Mouse (Mus musculus): Measurements from ENCODE around the gene Wdr73.

Gene Wdr73

GRCm38 (mm10) chr7:80855316-80855715, 45.8 kb downstream of the Wdr73 start:
- DNase-seq (ENCODE audit: low spot score in 2 of 2), result no peak

DNA sequence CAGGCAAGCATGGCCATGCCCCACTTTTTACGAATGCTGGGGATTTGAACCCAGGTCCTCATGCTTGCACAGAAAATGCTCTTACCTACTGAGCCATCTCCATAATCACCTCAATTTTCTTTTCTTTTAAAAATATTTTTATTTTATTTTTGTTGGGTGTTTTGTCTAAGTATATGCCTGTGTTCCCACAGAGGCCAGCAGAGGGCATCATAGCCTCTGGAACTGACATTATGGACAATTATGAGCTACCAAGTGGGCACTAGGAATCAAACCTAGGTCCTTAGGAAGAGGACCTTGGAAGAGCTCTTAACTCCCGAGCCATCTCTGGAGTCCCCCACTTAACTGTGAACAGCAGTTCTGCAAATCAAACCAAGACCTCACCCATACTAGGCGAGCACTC, 47.9 kb downstream of the Wdr73 start:
- no peak for DNase-seq (ENCODE audit: low spot score in 2 of 2)

DNA sequence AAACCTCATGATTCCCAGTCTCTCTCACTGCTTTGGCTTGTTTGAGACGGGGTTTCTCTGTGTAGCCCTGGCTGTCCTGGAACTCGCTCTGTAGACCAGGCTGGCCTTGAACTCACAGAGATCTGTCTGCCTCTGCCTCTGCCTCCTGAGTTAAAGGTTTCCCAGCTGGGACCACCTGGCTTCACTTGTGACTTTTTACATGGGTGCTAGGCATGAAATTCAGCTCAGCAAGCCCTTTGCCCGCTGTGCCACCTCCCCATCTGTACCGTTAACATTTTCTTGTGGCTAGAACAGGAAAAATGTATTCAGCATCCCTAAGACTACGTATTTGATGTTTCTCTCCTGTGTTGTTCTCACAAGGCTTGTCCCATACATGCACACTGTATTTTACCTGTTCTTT, 50.5 kb downstream of the Wdr73 start:
- no peak for DNase-seq (ENCODE audit: low spot score in 2 of 2)

DNA sequence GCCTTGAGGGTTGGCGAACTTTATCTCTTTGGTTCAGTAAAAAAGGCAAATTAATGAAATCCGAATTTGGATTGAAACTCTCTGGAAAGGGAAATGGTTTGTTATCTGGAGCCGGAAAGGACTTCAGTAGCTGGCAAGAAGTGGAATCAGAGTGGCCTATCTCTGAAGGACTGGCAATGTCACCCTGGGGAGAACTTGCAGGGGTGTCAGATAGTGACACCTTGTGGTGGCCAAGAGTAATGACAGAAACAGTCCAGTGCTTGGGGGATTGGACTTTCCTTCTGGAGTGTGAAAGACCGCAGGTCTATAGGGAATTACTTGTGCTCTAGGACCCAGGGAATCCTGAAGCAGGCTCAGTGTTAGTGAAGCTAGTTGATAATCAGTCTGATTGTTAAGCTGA, 51.4 kb downstream of the Wdr73 start:
- DNase-seq (ENCODE audit: low spot score in 2 of 2), result no peak

GRCm38 (mm10) chr7:80849267-80849666, 51.8 kb downstream of the Wdr73 start:
- no peak for DNase-seq (ENCODE audit: low spot score in 2 of 2)

GRCm38 (mm10) chr7:80846709-80847108, 54.4 kb downstream of the Wdr73 start:
- DNase-seq (ENCODE audit: low spot score in 2 of 2), result no peak

DNA sequence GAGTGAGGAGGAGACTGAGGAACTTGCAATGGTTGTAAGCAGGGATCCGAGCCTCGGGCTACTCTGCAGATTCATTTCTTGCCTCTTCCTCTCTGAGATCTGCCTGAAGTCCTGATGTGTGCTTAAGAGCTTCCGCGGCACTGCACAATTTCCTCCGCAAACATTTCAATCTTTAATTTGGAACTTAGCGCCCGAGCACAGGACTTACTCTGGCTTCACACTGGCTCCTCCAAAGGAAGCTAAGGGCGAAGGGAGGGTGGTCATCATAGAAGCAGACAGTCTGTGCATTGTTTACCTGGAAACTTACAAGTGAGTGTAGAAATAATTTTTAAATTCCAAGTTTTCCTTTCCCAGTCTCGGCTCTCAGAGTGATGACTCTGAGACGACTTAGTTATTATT, 54.8 kb downstream of the Wdr73 start:
- DNase-seq (ENCODE audit: low spot score in 2 of 2), result no peak

GRCm38 (mm10) chr7:80845621-80846279, 55.3 kb downstream of the Wdr73 start:
- no peak for DNase-seq (ENCODE audit: low spot score in 2 of 2)

DNA sequence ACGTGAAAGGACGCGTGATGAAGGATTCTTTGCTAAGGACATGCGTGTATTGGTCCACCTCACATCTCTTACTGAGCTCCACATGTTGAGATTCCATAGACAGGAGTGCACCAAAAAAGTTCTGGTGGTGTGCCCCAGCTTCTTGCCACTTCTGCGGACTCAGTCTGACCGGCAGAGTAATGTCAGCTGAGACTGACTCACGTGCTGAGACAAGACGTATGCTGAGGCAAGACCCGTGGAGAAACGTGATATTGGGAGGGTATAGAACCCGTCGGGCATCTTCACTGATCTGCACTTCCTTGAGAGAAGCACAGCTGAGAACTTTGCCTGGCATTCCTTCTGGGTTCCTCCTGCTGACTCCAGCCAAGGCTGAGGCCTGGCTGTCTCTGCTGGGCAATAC, 56.4 kb downstream of the Wdr73 start:
- no peak for DNase-seq (ENCODE audit: low spot score in 2 of 2)

GRCm38 (mm10) chr7:80843910-80844640, 57.0 kb downstream of the Wdr73 start:
- no peak for DNase-seq (ENCODE audit: low spot score in 2 of 2)

DNA sequence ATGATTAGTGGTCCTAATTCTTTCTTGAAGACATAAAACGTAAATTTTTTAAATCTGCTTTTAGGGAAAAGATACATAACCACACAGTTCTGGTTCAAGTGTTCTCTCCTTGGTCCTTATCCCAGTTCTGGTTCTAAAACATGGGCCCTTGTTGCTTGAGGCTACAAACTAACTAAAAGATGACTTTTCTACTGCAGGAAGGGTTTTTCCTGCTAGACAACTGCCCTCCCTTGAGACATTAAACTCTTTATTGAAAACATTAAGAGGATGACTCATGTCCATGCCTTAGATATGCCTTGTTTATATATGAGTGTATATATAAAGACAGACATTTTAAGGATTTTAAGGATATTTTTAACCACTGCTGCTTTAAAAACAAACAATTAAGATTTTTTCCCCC, 57.9 kb downstream of the Wdr73 start:
- no peak for DNase-seq (ENCODE audit: low spot score in 2 of 2)

- DNase-seq (ENCODE audit: low spot score in 2 of 2), result no peak
Observed at GRCm38 (mm10) chr7:80842132-80842531, 58.9 kb downstream of the Wdr73 start.

GRCm38 (mm10) chr7:80840937-80841336, 60.1 kb downstream of the Wdr73 start:
- no peak for DNase-seq (ENCODE audit: low spot score in 2 of 2)
